Mouse (Mus musculus) 3134 (cell line): ENCODE measurements around the gene Apol11a.
"Not testable (repeated sequence)": the region's sequence is repeated elsewhere in the genome, so short reads cannot be mapped to it uniquely, and the experiment has no call there.

ENCODE experiments used
- DNase-seq: peaks from one replicate; pipeline ENCODE4 v3.0.0-alpha.2; 2011; ENCODE audit warnings: low spot score; ENCODE audit not compliant: insufficient read length; ENCODE audit errors: extremely low read depth

Gene Apol11a

GRCm38 (mm10) chr15:77507966-77508365 lies at the start of gene Apol11a:
Gene Apol11a, plus strand, starts transcription at chr15:77508271.
- DNase-seq: not testable (repeated sequence)

- DNase-seq: not testable (repeated sequence)
These were observed 33.2 kb upstream of the Apol11a start for GRCm38 (mm10) chr15:77474699-77475390.

- DNase-seq: not testable (repeated sequence)
These were observed 31.4 kb upstream of the Apol11a start, which contains the start of gene Apol10a for GRCm38 (mm10) chr15:77476693-77477092. Gene Apol10a, plus strand, starts transcription at chr15:77477047.

- DNase-seq: no peak
These were observed 25.8 kb upstream of the Apol11a start for GRCm38 (mm10) chr15:77482140-77482794.

GRCm38 (mm10) chr15:77493181-77493580 lies 14.9 kb upstream of the Apol11a start:
- not testable (repeated sequence) for DNase-seq

- DNase-seq: peak; percentile 7
These were observed 13.4 kb upstream of the Apol11a start for GRCm38 (mm10) chr15:77494694-77495093.

GRCm38 (mm10) chr15:77520596-77520995 lies 12.5 kb downstream of the Apol11a start:
- not testable (repeated sequence) for DNase-seq

- not testable (repeated sequence) for DNase-seq
These were observed 15.2 kb downstream of the Apol11a start for GRCm38 (mm10) chr15:77523186-77523843.

GRCm38 (mm10) chr15:77533216-77533615 lies 25.1 kb downstream of the Apol11a start, which contains the start of gene Apol7c:
Gene Apol7c, minus strand, starts transcription at chr15:77533316.
- no peak for DNase-seq

GRCm38 (mm10) chr15:77539221-77539620 lies 31.1 kb downstream of the Apol11a start:
- DNase-seq: not testable (repeated sequence)

GRCm38 (mm10) chr15:77561792-77562191 lies 53.7 kb downstream of the Apol11a start, which contains the start of gene 1700025B11Rik:
Gene 1700025B11Rik, minus strand, starts transcription at chr15:77561892.
- no peak for DNase-seq

GRCm38 (mm10) chr15:77563219-77563618 lies 55.1 kb downstream of the Apol11a start:
- DNase-seq: no peak
